Mouse (Mus musculus): Measurements from ENCODE around the gene Hpse2.
"Not testable (repeated sequence)": the region's sequence is repeated elsewhere in the genome, so short reads cannot be mapped to it uniquely, and the experiment has no call there.

Gene Hpse2

GRCm38 (mm10) chr19:43388017-43388904, at the start of gene Hpse2:
Gene Hpse2 (minus strand): TSS chr19:43388355.
- in situ Hi-C loops (cut with MboI, MseI), result loop anchor here in 1 of 2 experiments (5.0 kb wide), 1 partner anchor 586 kb away; no protein-coding TSS in a partner anchor

- in situ Hi-C loops (cut with MboI, MseI), result no loop called here
Observed at GRCm38 (mm10) chr19:43427446-43428224, 39.5 kb upstream of the Hpse2 start.

- in situ Hi-C loops (cut with MboI, MseI), result no loop called here
Observed at GRCm38 (mm10) chr19:43424082-43424481, 35.9 kb upstream of the Hpse2 start.

- in situ Hi-C loops (cut with MboI, MseI), result no loop called here
Observed at GRCm38 (mm10) chr19:43420506-43420905, 32.4 kb upstream of the Hpse2 start.

GRCm38 (mm10) chr19:43415565-43415964, 27.4 kb upstream of the Hpse2 start:
- in situ Hi-C loops (cut with MboI, MseI), result no loop called here

- in situ Hi-C loops (cut with MboI, MseI), result loop anchor here in 1 of 2 experiments (10.0 kb wide), 1 partner anchor 382 kb away; no protein-coding TSS in a partner anchor
Observed at GRCm38 (mm10) chr19:43407181-43407580, 19.0 kb upstream of the Hpse2 start.

GRCm38 (mm10) chr19:43396327-43396726, 8.2 kb upstream of the Hpse2 start:
- in situ Hi-C loops (cut with MboI, MseI), result loop anchor here in 1 of 2 experiments (5.0 kb wide), 1 partner anchor 599 kb away; no protein-coding TSS in a partner anchor

GRCm38 (mm10) chr19:43387071-43387770, 934 bp downstream of the Hpse2 start:
- in situ Hi-C loops (cut with MboI, MseI), result loop anchor here in 1 of 2 experiments (5.0 kb wide), 1 partner anchor 585 kb away; no protein-coding TSS in a partner anchor

DNA sequence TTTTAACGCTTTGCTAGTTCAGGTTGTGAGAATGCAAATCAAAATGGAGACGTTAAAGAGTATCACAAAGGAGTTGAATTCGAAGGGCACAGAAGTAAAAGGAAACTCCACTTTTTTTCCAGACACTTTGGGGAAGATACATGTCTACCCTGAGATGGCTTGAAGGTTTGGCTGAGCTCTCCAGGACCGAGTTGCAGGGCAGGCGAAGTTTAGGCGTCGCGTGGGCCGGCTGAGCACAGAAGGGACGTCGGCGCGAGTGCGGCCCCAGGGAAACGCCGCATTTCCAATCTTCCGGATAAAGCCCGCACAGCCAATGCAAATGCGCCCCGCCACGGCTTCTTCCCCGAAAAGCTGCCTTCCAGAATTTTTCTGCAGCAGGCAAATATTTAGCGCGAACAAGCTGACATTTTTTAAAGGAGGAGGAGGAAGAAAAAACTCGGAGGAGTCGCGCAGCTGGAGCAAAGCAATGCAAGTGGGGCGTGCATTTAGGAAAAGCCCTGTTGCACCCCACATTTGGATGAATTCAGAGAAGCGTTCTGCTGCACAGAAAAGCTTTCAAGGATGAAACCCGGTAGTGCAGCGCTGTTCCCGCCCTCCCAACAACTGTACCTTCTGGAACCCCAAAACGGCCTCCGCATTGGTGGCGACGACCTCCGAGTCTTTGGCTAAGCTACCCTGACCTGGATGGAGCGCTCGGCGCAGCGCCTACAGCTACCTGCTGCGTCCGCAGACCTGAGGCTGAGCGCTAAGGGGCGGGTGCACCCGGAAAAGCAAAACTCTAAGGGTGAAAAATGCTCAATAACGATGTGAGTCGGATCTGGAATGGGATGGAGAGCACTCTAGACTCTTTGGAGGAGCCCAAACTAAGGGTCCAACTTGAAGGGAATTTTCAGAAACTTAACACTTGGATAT, 1.9 kb downstream of the Hpse2 start:
- in situ Hi-C loops (cut with MboI, MseI), result loop anchor here in 1 of 2 experiments (5.0 kb wide), 1 partner anchor 584 kb away; no protein-coding TSS in a partner anchor

GRCm38 (mm10) chr19:43385451-43385850, 2.7 kb downstream of the Hpse2 start:
- in situ Hi-C loops (cut with MboI, MseI), result loop anchor here in 1 of 2 experiments (5.0 kb wide), 1 partner anchor 583 kb away; no protein-coding TSS in a partner anchor

- in situ Hi-C loops (cut with MboI, MseI), result loop anchor here in 1 of 2 experiments (5.0 kb wide), 1 partner anchor 583 kb away; no protein-coding TSS in a partner anchor
Observed at GRCm38 (mm10) chr19:43384978-43385431, 3.1 kb downstream of the Hpse2 start.

- in situ Hi-C loops (cut with MboI, MseI), result no loop called here
Observed at GRCm38 (mm10) chr19:43384346-43384977, 3.7 kb downstream of the Hpse2 start.

GRCm38 (mm10) chr19:43358830-43359229, 29.3 kb downstream of the Hpse2 start:
- in situ Hi-C loops (cut with MboI, MseI), result no loop called here

DNA sequence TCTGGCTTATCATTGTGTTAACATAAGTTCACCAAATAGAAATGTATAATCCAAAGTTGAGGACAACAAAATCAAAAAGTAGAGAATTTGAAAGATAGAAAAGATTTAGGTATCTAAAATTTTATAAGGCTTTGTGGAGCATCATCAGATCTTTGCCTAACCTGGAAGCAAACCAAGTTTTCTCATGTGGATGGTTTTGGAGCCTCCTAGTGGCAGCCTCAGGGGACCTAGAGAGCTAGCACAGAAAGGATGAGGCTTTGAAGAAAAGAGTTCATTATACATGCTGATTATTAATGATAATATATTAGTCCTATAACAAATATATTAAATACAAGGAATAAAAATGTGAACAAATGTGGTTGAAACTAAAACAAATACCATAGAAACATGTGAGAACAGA, 77.0 kb downstream of the Hpse2 start:
- in situ Hi-C loops (cut with MboI, MseI), result loop anchor here (5.0 to 10.0 kb wide), 3 partner anchors 64 to 514 kb away; no protein-coding TSS in a partner anchor

DNA sequence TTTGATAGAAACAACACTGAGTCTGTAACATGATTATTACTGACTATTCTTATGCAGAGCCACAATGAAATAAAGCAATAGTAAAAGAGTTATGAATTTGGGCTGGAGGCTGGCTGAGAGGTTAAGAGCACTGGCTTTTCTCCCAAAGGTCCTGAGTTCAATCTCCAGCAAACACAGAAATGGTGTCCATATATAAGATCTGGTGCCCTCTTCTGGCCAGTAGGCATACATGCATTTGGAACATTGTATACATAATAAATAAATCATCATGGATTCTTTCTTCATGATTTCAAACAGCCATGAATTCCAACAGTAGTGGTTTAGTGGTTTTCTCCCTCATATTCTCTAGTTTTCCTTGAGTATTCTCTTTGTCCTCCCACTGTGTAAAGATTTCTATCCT, 81.4 kb downstream of the Hpse2 start:
- in situ Hi-C loops (cut with MboI, MseI), result no loop called here

DNA sequence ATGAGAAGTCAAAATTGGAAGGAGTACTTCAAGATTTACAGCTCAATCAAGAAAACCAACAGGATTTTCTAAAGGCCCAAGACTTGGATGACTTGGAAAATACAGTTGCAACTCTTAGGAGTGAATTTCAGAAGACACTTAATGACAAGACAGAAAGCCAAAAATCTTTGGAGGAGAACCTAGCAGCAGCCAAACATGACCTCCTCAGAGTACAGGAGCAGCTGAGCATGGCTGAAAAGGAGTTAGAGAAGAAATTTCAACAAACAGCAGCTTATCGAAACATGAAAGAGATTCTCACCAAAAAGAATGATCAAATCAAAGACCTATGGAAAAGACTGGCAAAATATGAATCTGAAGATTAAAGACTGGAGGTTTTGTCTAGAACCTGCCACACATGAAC, 106.8 kb downstream of the Hpse2 start:
- in situ Hi-C loops (cut with MboI, MseI), result not testable (repeated sequence)

- in situ Hi-C loops (cut with MboI, MseI), result no loop called here
Observed at GRCm38 (mm10) chr19:43243993-43244392, 144.2 kb downstream of the Hpse2 start.

- in situ Hi-C loops (cut with MboI, MseI), result no loop called here
Observed at GRCm38 (mm10) chr19:43231711-43232110, 156.4 kb downstream of the Hpse2 start.

GRCm38 (mm10) chr19:43193562-43193961, 194.6 kb downstream of the Hpse2 start:
- in situ Hi-C loops (cut with MboI, MseI), result no loop called here

Data from T-helper 17 cell (primary cell).